Mouse (Mus musculus) heart, postnatal 10 days (tissue): Measurements from ENCODE around the gene D630045J12Rik. TPM values are rescaled to one million over a fixed set of nuclear protein-coding genes. Genes with fewer than 3 reads are reported as not detected.

Experiments used
- DNase-seq, 2 experiments: peaks; one replicate each; pipeline ENCODE4 v3.0.0; 2021
- intact Hi-C: fragments of 180-260 bp; cut with DNase I; formaldehyde crosslinking; loops from one replicate; pipeline ENCODE4 v1.15.1; 2025
- total RNA-seq, 2 experiments: library from RNA; stranded (reverse); gene quantifications; 2 replicates each; pipeline ENCODE4 v1.2.3; 2021

D630045J12Rik gene
- total RNA-seq, 2 experiments from 2014 or later, result 2.8 to 3.0 TPM

- DNase-seq, result no peak
- intact Hi-C loops, result no loop called here
Measured at GRCm38 (mm10) chr6:38108449-38108848, 145.4 kb downstream of the D630045J12Rik start.

GRCm38 (mm10) chr6:38105924-38106323 is 147.9 kb downstream of the D630045J12Rik start:
- intact Hi-C loops, result no loop called here
- no peak for DNase-seq

GRCm38 (mm10) chr6:38103775-38104174 is 150.0 kb downstream of the D630045J12Rik start:
- intact Hi-C loops, result no loop called here
- DNase-seq, result peak in 1 of 2 experiments; percentile 13

DNA sequence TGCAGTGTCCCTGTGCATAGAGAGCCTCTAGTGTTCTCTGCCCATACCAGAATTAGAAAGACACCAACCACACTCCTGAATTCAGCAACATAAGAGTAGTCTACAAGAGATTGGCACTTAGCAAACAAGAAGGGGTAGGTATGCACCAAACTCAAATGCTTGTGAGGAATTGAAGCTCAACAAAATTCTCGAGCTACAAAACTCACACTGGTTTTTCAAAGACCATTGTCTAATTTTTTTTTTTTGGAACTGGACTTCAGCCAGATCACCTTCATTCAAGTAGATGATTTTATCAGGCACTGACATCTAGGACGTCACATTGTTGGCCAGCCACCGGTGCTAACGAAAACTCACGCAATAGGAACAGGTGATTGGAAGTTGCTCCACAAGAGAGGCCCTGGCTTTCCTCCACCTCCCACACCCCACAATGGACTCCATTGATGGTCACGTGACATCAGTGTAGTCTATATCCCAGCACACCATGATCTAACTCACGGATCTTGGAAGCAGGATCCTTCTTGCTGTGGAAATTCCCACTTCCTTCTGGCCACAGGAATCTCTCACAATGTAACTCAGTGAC is 151.5 kb downstream of the D630045J12Rik start:
- intact Hi-C loops, result no loop called here
- DNase-seq, result no peak

GRCm38 (mm10) chr6:38096961-38097370 is 156.8 kb downstream of the D630045J12Rik start:
- DNase-seq, result no peak
- intact Hi-C loops, result no loop called here

GRCm38 (mm10) chr6:38094701-38095100 is 159.1 kb downstream of the D630045J12Rik start:
- DNase-seq, result no peak
- intact Hi-C loops, result no loop called here

- intact Hi-C loops, result no loop called here
- no peak for DNase-seq
Measured at GRCm38 (mm10) chr6:38092539-38092938, 161.3 kb downstream of the D630045J12Rik start.

DNA sequence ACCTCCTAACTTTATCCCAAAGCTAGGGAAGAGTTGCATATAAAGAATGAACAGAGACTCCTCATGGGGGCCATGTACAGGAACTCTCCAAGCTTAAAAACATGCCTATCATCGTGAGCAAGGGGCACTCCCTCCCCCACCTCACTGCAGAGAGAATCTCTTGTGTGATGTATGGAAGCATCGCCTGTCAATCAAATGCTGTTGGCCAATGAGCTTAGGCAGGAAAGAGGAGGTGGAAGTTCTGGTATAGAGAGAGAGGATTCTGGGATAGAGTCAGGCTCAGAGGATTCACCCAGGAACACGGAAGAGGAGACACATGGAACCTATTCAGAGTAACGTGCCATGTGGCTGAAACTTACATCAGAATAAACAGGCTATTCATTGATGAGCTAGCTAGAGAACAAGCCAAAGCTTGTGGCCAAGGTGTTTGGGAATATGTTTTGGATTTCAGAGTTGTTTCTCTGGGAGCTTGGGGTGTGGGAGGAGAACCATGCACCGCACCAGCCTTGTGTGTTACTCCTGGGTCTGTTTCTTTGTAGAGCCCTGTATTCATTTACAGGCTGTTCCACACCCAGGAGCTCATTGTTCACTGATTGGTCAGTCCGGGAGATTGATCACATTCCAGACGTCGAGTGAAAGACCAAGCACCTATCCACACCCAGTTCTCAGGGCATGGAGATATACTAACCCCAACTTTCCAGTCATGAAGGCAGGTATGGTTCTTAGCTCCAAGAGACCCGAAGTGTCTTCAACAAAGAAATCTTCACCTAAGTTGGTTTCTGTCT is 166.4 kb downstream of the D630045J12Rik start:
- DNase-seq, result no peak
- intact Hi-C loops, result no loop called here

DNA sequence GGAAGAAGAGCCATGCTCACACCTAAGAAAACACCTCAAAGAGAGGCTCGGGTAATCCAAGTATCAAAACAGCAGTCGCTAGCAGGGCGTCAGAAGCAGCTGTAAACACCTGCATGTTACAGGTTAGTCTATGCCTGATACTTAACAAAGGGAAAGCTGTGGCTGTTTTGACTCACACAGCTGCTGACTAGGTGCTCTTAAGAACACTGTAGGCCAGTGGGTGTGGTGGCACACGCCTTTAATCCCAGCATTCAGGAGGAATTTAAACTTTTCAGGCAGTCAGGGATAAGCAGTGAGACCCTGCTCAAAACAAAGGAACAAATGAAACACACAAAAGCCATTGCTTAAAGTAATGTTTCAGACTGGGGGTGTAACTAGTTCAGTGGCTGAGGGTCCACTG is 170.6 kb downstream of the D630045J12Rik start:
- intact Hi-C loops, result no loop called here
- DNase-seq, result no peak

DNA sequence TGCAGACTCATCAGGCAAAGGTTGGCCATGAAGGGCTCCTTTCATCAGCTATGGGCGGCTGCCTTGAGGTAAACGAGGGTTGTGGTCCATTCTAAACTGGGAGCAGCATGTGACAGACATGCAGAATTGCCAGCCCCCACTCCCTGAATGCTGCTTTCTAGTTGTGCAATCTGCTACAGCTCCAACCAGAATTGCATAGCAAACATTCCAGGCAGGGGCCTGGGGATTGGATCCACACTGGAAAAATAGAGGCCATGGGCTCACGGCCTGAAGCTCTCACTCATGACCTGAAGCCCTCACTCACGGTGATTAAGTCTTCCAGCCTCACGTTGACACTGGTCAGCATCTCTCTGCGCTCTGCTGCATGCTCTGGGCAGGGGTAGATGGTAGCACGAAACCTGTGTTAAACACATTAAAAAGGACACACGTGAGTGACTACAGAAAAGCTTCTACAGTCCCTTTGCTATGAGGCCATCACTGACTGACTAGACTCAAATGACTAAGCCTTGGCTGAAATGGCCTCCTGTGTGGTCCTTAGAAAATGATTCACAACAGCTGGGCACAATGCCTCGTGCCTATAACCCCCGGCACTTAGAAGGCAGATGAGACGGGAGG is 172.0 kb downstream of the D630045J12Rik start:
- intact Hi-C loops, result no loop called here
- peak; percentile 34 to 47 for DNase-seq

DNA sequence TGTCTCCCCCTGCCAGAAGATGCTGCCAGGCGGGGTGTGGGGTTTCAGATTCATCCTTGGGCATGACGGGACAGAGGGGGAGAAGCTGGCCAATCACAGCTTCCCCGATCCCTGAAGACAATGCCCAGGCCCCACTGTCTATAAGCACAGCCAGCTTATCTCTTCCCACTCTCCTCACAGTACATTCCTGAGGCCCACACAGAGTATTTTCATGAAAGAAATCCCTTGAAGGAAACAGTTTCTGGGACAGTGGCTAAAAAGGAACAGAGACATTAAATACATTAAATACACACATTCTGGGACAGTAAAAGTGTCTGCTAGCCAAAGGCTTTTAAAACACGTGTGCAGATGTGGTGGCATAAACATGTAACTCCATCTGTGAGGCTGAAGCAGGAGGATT is 173.4 kb downstream of the D630045J12Rik start:
- DNase-seq, result no peak
- intact Hi-C loops, result no loop called here

DNA sequence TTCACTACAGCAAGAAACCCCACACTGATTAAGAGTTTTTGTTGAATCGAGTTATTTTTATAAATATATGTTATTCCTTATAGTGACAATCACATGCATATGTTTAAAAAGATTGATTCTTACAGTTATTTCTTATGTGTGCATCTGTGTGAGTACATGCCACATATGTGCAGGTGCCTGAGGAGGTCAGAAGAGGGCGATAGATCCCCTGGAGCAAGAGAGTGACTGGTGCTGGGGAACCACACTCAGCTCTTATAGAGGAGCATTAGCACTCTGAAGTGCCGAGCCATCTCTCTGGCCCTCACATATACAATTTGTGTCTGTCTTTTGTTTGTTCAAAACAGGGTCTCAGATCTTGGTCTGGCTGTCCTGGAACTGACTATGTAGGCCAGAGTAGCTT is 180.2 kb downstream of the D630045J12Rik start:
- DNase-seq, result no peak
- intact Hi-C loops, result loop anchor here (5.0 to 10.0 kb wide), 2 partner anchors 59 to 709 kb away; no protein-coding TSS in a partner anchor

Other genes starting within 250 kb of the D630045J12Rik start
- 1 to 10 TPM in 1 of 2 experiments, under 1 TPM in 1; 0.57 to 1.1 TPM for gene Svopl, start 207.0 kb downstream of the D630045J12Rik start, total RNA-seq
- not detected for gene Tmem213, start 144.8 kb downstream of the D630045J12Rik start, total RNA-seq
- gene Atp6v0a4, start 129.4 kb downstream of the D630045J12Rik start, total RNA-seq, result 1 to 10 TPM; 3.5 to 5.1 TPM
- gene Zc3hav1l, start 45.2 kb upstream of the D630045J12Rik start, total RNA-seq, result 1 to 10 TPM; 5.7 to 7.6 TPM
- gene Zc3hav1, start 100.6 kb upstream of the D630045J12Rik start, total RNA-seq, result 10 to 100 TPM; 20.7 to 21.5 TPM
- gene Ttc26, start 127.5 kb upstream of the D630045J12Rik start, total RNA-seq, result 1 to 10 TPM; 3.1 to 3.3 TPM
- gene Ubn2, start 179.9 kb upstream of the D630045J12Rik start, total RNA-seq, result 10 to 100 TPM; 27.7 to 28.3 TPM